Mouse (Mus musculus): Measurements from ENCODE around the gene Clp1. TPM values are rescaled to one million over a fixed set of nuclear protein-coding genes. Genes with fewer than 3 reads are reported as not detected.

Gene Clp1
- polyA plus RNA-seq, 1 experiment from 2014 or later, result 45.9 TPM

GRCm38 (mm10) chr2:84723856-84724255 is 3.3 kb downstream of the Clp1 start:
- Histone ChIP-seq H3K9ac (replicated peaks) (no peak overlapping the region), H3K4me1 (peaks cover 17% of the 10 kb centered on the region), H3K27me3 (no peaks in the 10 kb centered on the region), H3K36me3 (peaks cover 27% of the 10 kb centered on the region), H3K4me3 (no peak overlapping the region), H3K9me3 (no peaks in the 10 kb centered on the region), H3K27ac (replicated peaks) (no peak overlapping the region), H3K4me2 (replicated peaks) (no peak overlapping the region)
- no peak for ATAC-seq (ENCODE audit: low FRiP score, low read depth)
- WGBS, result 97% methylated on average over 14 of the region's 14 CpGs

- H3K4me3 ChIP-seq, result no peak overlapping the region
- no peak for ATAC-seq (ENCODE audit: low FRiP score, low read depth)
- H3K9me3 ChIP-seq, result no peaks in the 10 kb centered on the region
- no peak overlapping the region for H3K9ac ChIP-seq (replicated peaks)
- H3K4me1 ChIP-seq, result peaks cover 13% of the 10 kb centered on the region
- H3K36me3 ChIP-seq, result peaks cover 27% of the 10 kb centered on the region
- no peak overlapping the region for H3K27ac ChIP-seq (replicated peaks)
- WGBS, result 89% methylated on average over 3 of the region's 3 CpGs
- H3K27me3 ChIP-seq, result no peaks in the 10 kb centered on the region
- H3K4me2 ChIP-seq (replicated peaks), result no peak overlapping the region
Measured at GRCm38 (mm10) chr2:84721182-84721581, 6.0 kb downstream of the Clp1 start.

- no peak overlapping the region for H3K4me2 ChIP-seq (replicated peaks)
- no peak overlapping the region for H3K9ac ChIP-seq (replicated peaks)
- no peak for ATAC-seq (ENCODE audit: low FRiP score, low read depth)
- no peak overlapping the region for H3K27ac ChIP-seq (replicated peaks)
- H3K4me1 ChIP-seq, result peaks cover 8% of the 10 kb centered on the region; the same call in 1 of the 2 replicates
- peaks cover 27% of the 10 kb centered on the region for H3K36me3 ChIP-seq
- no peak overlapping the region for H3K4me3 ChIP-seq
- H3K9me3 ChIP-seq, result no peaks in the 10 kb centered on the region
- 88% methylated on average over 2 of the region's 2 CpGs for WGBS
- no peaks in the 10 kb centered on the region for H3K27me3 ChIP-seq
Measured at GRCm38 (mm10) chr2:84720718-84721117, 6.4 kb downstream of the Clp1 start.

DNA sequence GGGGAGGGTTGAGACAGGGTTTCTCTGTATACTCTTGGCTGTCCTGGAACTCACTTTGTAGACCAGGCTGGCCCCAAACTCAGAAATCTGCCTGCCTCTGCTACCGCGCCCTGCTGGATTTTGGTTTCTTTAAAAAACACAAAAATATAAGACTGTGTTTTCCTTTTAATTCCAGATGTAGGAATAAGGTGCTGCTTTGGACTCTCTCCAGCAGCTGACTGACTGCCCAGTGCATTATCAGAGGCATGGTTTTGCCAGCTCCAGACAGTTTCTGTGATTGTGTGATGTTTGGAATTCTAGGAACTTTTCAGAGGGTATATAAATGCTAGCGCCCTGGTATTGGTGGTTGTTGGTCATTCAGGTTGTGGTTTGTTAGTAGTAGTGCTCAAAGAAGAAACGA is 9.8 kb downstream of the Clp1 start:
- H3K9ac ChIP-seq (replicated peaks), result no peak overlapping the region
- no peak overlapping the region for H3K4me2 ChIP-seq (replicated peaks)
- 96% methylated on average over 4 of the region's 4 CpGs for WGBS
- H3K36me3 ChIP-seq, result peaks cover 11% of the 10 kb centered on the region
- H3K9me3 ChIP-seq, result no peaks in the 10 kb centered on the region
- no peak overlapping the region for H3K27ac ChIP-seq (replicated peaks)
- no peak for ATAC-seq (ENCODE audit: low FRiP score, low read depth)
- H3K4me3 ChIP-seq, result no peak overlapping the region
- no peaks in the 10 kb centered on the region for H3K27me3 ChIP-seq
- H3K4me1 ChIP-seq, result peaks cover 16% of the 10 kb centered on the region

- peak overlapping the region; percentile 71 for H3K9ac ChIP-seq (replicated peaks)
- peaks cover 7% of the 10 kb centered on the region for H3K36me3 ChIP-seq
- H3K27me3 ChIP-seq, result no peaks in the 10 kb centered on the region
- peak overlapping the region; percentile 97; the same call in 1 of the 2 replicates for H3K27ac ChIP-seq (replicated peaks)
- peak overlapping the region; percentile 96 for H3K4me3 ChIP-seq
- no peaks in the 10 kb centered on the region for H3K9me3 ChIP-seq
- 39% methylated on average over 9 of the region's 9 CpGs for WGBS
- ATAC-seq (ENCODE audit: low FRiP score, low read depth), result no peak
- H3K4me2 ChIP-seq (replicated peaks), result peak overlapping the region; percentile 81
- H3K4me1 ChIP-seq, result peaks cover 16% of the 10 kb centered on the region
Measured at GRCm38 (mm10) chr2:84716423-84717355, 10.5 kb downstream of the Clp1 start.

DNA sequence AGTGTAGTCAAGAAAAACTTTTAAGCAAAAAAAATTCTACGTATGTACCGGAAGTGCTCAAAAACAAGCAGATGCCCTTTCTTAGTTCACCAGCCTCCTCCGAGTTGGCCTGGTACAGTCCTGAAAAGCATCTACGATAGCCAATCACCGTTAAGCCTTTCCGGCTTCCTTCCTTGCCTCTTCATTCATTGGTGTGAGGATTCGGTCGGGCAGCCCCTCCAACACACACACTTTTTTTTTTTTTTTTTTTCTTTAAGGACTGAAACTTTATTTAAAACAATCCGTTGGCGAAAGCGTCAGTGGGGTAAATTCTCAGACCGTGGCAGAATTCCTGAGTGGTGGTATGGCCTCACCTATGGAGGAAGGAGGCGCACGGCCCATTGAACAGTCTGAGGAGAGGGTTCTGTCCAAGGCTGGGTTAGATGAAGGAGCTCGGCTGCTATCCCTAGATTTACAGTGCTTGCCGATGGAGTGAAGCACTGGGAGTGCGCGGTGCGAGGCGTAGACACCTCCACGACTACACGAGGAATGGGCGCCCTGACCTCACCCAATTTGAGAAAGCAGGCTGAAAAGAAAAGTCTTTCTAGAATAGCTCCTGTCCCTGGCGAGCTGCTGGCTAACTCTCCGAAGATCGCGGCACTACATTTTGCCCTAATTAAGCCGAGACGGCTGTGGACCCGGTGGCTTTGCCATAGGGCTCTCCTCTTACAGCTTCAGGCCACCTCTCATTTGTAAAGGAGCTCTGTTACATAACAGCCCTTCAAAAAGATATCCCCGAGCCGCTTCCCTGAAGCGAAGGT is 11.4 kb downstream of the Clp1 start:
- ATAC-seq (ENCODE audit: low FRiP score, low read depth), result peak; percentile 94
- under 1% methylated on average over 33 of the region's 33 CpGs for WGBS
- Histone ChIP-seq H3K9ac (replicated peaks) (peak overlapping the region; percentile 94), H3K4me2 (replicated peaks) (peak overlapping the region; percentile 81), H3K27ac (replicated peaks) (peak overlapping the region; percentile 97), H3K9me3 (no peaks in the 10 kb centered on the region), H3K4me1 (peaks cover 16% of the 10 kb centered on the region), H3K36me3 (peaks cover 4% of the 10 kb centered on the region; the same call in 1 of the 2 replicates), H3K27me3 (no peaks in the 10 kb centered on the region), H3K4me3 (peak overlapping the region; percentile 96)

DNA sequence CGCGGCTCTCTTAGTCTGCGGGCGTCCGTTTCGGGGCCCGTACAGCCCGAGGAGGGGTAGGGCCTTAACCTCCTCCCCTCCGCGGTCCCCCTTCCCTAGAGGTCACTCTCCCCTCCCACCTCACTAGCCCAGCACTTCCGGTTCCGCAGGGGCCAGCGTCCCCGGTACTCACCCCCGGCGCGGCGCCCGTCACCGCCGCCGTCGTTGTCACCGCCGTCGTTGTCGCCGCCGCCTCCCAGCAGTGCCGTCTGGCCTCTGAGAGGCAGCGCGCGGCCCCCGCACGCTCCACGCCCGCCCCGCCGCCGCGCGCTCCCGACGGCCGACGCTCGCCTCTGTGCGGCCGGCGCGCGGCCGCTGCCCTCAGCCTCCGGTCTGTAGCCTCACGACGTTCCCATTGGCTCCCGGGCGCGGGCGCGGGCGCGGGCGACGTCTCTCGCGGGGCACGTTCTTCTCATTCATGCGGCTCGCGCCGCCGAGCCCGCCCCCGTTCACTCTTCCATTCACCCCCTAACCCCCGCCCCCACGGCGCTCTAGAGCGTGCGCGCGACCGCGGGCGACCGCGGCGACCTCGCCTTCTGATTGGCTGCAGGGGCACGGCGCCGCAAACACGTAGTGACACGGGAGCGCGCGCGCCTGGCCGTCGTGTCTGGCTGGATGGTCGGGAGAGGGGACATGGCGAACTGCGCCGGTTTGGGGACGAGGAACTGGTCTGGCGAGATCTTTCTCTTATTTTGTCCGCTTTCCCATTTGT is 12.2 kb downstream of the Clp1 start, which contains the start of gene Zdhhc5:
Gene Zdhhc5 (minus strand): TSS at position 370 of the 751 bp plus-strand sequence.
- H3K27ac ChIP-seq (replicated peaks), result peak within 1 kb of the TSS; percentile 97
- ATAC-seq (ENCODE audit: low FRiP score, low read depth), result peak; percentile 97
- peak within 1 kb of the TSS; percentile 94 for H3K9ac ChIP-seq (replicated peaks)
- H3K4me3 ChIP-seq, result peak within 1 kb of the TSS; percentile 96
- WGBS, result under 1% methylated on average over 81 of the region's 107 CpGs
- peaks cover 16% of the 10 kb centered on the region for H3K4me1 ChIP-seq
- H3K9me3 ChIP-seq, result no peaks in the 10 kb centered on the region
- peaks cover 12% of the 10 kb centered on the region for H3K36me3 ChIP-seq
- no peaks in the 10 kb centered on the region for H3K27me3 ChIP-seq
- H3K4me2 ChIP-seq (replicated peaks), result peak within 1 kb of the TSS; percentile 81

DNA sequence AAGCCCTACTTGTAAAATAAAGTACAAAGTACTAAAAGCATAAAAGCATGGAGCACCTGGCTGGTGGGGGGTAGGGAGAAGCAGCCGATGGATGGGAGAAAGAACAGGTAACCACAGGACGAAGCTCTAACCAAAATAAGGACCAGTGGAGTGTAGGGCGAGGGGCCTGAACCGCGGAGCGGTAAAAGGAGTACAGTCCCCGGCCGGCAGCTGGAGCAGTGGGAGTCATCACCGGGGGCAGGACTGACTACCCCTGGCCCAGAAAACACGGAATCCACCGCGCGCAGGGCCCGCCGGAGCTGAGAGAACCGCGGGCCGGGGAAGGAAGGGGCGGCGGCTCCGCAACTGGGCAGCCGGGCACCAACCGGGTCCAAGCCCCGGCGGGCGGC is 12.7 kb downstream of the Clp1 start:
- Histone ChIP-seq H3K4me1 (peaks cover 16% of the 10 kb centered on the region), H3K9me3 (no peaks in the 10 kb centered on the region), H3K27me3 (no peaks in the 10 kb centered on the region), H3K9ac (replicated peaks) (peak overlapping the region; percentile 94), H3K4me2 (replicated peaks) (peak overlapping the region; percentile 81), H3K36me3 (peaks cover 16% of the 10 kb centered on the region), H3K27ac (replicated peaks) (peak overlapping the region; percentile 97), H3K4me3 (peak overlapping the region; percentile 96)
- 1% methylated on average over 24 of the region's 26 CpGs for WGBS
- ATAC-seq (ENCODE audit: low FRiP score, low read depth), result peak; percentile 16

- no peak for ATAC-seq (ENCODE audit: low FRiP score, low read depth)
- Histone ChIP-seq H3K4me3 (no peak overlapping the region), H3K9ac (replicated peaks) (no peak overlapping the region), H3K4me1 (peaks cover 26% of the 10 kb centered on the region), H3K27ac (replicated peaks) (no peak overlapping the region), H3K36me3 (peaks cover 33% of the 10 kb centered on the region), H3K9me3 (no peaks in the 10 kb centered on the region), H3K27me3 (no peaks in the 10 kb centered on the region), H3K4me2 (replicated peaks) (no peak overlapping the region)
- 88% methylated on average over 2 of the region's 2 CpGs for WGBS
Measured at GRCm38 (mm10) chr2:84711898-84712297, 15.3 kb downstream of the Clp1 start.

GRCm38 (mm10) chr2:84707523-84707922 is 19.6 kb downstream of the Clp1 start:
- no peak overlapping the region for H3K4me2 ChIP-seq (replicated peaks)
- no peak; the same call in 1 of the 2 replicates for ATAC-seq (ENCODE audit: low FRiP score, low read depth)
- no peak overlapping the region for H3K9ac ChIP-seq (replicated peaks)
- H3K27me3 ChIP-seq, result no peaks in the 10 kb centered on the region
- H3K9me3 ChIP-seq, result no peaks in the 10 kb centered on the region
- 76% methylated on average over 1 of the region's 1 CpGs for WGBS
- no peak overlapping the region for H3K27ac ChIP-seq (replicated peaks)
- peaks cover 12% of the 10 kb centered on the region; the same call in 1 of the 2 replicates for H3K4me1 ChIP-seq
- no peak overlapping the region for H3K4me3 ChIP-seq
- H3K36me3 ChIP-seq, result peaks cover 50% of the 10 kb centered on the region

DNA sequence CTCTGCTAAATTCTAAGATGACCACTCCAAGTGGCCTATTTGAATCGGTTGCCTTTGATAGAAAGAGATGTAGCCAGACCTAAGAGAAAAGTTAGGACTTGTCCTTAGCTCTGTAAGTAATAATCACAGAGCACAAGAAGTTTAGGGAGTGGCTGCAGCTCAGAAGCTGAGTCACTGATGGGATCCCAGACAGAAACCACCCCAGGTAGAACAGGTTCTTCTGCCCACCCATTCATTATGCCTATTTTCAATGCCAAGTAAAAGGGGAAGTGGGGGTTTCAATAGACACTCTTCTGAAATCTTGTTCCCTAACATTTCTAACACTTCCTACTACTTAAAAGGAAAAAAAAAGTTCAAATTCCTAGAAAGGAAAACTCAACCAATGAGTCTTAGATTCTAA is 21.9 kb downstream of the Clp1 start:
- Histone ChIP-seq H3K27me3 (no peaks in the 10 kb centered on the region), H3K4me1 (peaks cover 12% of the 10 kb centered on the region; the same call in 1 of the 2 replicates)
- 85% methylated on average over 1 of the region's 1 CpGs for WGBS

More for the DNA sequence above, 21.9 kb downstream of the Clp1 start:
- Histone ChIP-seq H3K4me2 (replicated peaks) (no peak overlapping the region), H3K27ac (replicated peaks) (no peak overlapping the region), H3K4me3 (no peak overlapping the region), H3K9me3 (no peaks in the 10 kb centered on the region), H3K36me3 (peaks cover 49% of the 10 kb centered on the region), H3K9ac (replicated peaks) (no peak overlapping the region)
- ATAC-seq (ENCODE audit: low FRiP score, low read depth), result no peak
